Comparison of ENCODE assay signal across 9 mouse cellular contexts in the genomic region with DNA sequence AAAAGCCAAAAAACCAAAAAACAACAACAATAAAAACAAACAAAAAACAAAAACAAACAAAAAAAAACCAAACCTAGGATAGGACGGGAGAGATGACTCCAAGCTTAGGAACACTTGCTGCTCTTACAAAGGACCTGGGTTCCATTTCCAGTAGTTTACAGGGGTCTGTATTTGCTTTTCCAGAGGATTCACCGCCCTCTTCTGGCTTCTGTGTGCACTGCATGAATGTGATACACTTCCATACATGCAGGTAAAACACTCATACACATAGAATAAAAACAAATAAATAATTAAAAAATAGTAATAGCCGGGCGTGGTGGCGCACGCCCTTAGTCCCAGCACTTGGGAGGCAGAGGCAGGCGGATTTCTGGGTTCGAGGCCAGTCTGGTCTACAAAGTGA. TPM values are rescaled to one million over a fixed set of nuclear protein-coding genes. Genes with fewer than 3 reads are reported as not detected.
A peak's percentile ranks its signal among the peaks of the same experiment; 100 is the strongest.
DNase-seq lines count a peak whose midpoint lies in the region; ATAC-seq and TF ChIP-seq lines count a peak whose summit lies in the region.
"Had no signal": no experiment of that assay in that cellular context is flagged by ENCODE, and none has a peak within 500 bp of the region (broad histone marks: within the 10 kb centered on the region; RNA-seq: fewer than 3 reads in every experiment).

No protein-coding gene starts in this region.

- H3K9me3 ChIP-seq in kidney, postnatal 0 days (replicated peaks; ENCODE audit: low read length): no peaks in the 10 kb centered on the region
- no peaks in the 10 kb centered on the region for H3K9me3 ChIP-seq in neural tube, embryonic 13.5 days
- H3K9me3 ChIP-seq: midbrain, embryonic 12.5 days had no signal

- no peak overlapping the region for H3K4me3 ChIP-seq in kidney, postnatal 0 days (replicated peaks; ENCODE audit: low read depth, low read length)
- no peak overlapping the region for H3K4me3 ChIP-seq in neural tube, embryonic 13.5 days
- H3K4me3 ChIP-seq: midbrain, embryonic 12.5 days had no signal

- no peak overlapping the region for H3K9ac ChIP-seq in kidney, postnatal 0 days (ENCODE audit: low read depth, low read length)
- no peak overlapping the region for H3K9ac ChIP-seq in neural tube, embryonic 13.5 days
- H3K9ac ChIP-seq: midbrain, embryonic 12.5 days had no signal

- TF ChIP-seq CTCF in kidney, postnatal 0 days (IDR thresholded peaks at IDR 0.05; ENCODE audit: low read depth): peak; percentile 73

- DNase-seq in gastrocnemius, postnatal 14 days: peak; percentile 23
- no peak for DNase-seq in gastrocnemius, postnatal 36 days
- peak; percentile 41 for DNase-seq in ovary, postnatal 36 days (ENCODE audit: low spot score)
- no peak for DNase-seq in ovary, postnatal 10 days (ENCODE audit: low spot score)
- DNase-seq in adrenal gland, postnatal 36 days: peak; percentile 50 to 60
- DNase-seq in kidney, postnatal 0 days (ENCODE audit: low spot score): peak; percentile 50
- DNase-seq in gastrocnemius, postnatal 4 days (ENCODE audit: low spot score in 2 of 2): no peak

- H3K36me3 ChIP-seq in kidney, postnatal 0 days (ENCODE audit: insufficient read depth, low read length): no peaks in the 10 kb centered on the region
- no peaks in the 10 kb centered on the region for H3K36me3 ChIP-seq in neural tube, embryonic 13.5 days
- H3K36me3 ChIP-seq: midbrain, embryonic 12.5 days had no signal

- ATAC-seq in kidney, postnatal 0 days (replicated peaks; ENCODE audit: low FRiP score, low read depth): no peak
- ATAC-seq in neural tube, embryonic 13.5 days (ENCODE audit: low read depth): peak; percentile 57; the same call in 1 of the 2 replicates

- no peak overlapping the region for H3K4me2 ChIP-seq in kidney, postnatal 0 days (ENCODE audit: low read length)
- H3K4me2 ChIP-seq in neural tube, embryonic 13.5 days: no peak overlapping the region
- H3K4me2 ChIP-seq: midbrain, embryonic 12.5 days had no signal

- WGBS in kidney, postnatal 0 days: 60% methylated on average over 8 of the region's 8 CpGs
- 63% methylated on average over 8 of the region's 8 CpGs for WGBS in neural tube, embryonic 13.5 days

- no peak overlapping the region for H3K27ac ChIP-seq in kidney, postnatal 0 days
- no peak overlapping the region for H3K27ac ChIP-seq in neural tube, embryonic 13.5 days (replicated peaks)
- H3K27ac ChIP-seq: midbrain, embryonic 12.5 days had no signal

- H3K27me3 ChIP-seq in kidney, postnatal 0 days (ENCODE audit: insufficient read depth, low read length): no peaks in the 10 kb centered on the region
- no peaks in the 10 kb centered on the region for H3K27me3 ChIP-seq in neural tube, embryonic 13.5 days
- H3K27me3 ChIP-seq: midbrain, embryonic 12.5 days had no signal

- intact Hi-C loops in gastrocnemius, postnatal 14 days (cut with DNase I; ENCODE audit: low total_unique reads): no loop called here
- intact Hi-C loops in gastrocnemius, postnatal 36 days (cut with DNase I): no loop called here

- H3K4me1 ChIP-seq in kidney, postnatal 0 days (replicated peaks; ENCODE audit: insufficient read depth, low read length): no peaks in the 10 kb centered on the region
- H3K4me1 ChIP-seq in neural tube, embryonic 13.5 days (replicated peaks): peaks cover 6% of the 10 kb centered on the region; the same call in 1 of the 2 replicates

RNA-seq across cellular contexts. Expression of gene Rab26, which starts 4.9 kb away (rescaled TPM):
- under 1 TPM; 0.21 to 0.27 TPM for total RNA-seq in gastrocnemius, postnatal 14 days (2021)
- total RNA-seq in gastrocnemius, postnatal 36 days (2021): under 1 TPM in 1 of 2 experiments, not detected in 1; 0.20 TPM
- 1 to 10 TPM in 1 of 2 experiments, under 1 TPM in 1; 0.70 to 1.3 TPM for total RNA-seq in adrenal gland, postnatal 36 days (2021)
- polyA plus RNA-seq in kidney, postnatal 0 days (2015; fragmentation: Nextera tagmentation; extraction: Ambion mirVana): 3.5 and 3.7 TPM in 2 replicates
- polyA plus RNA-seq in neural tube, embryonic 13.5 days (2015; fragmentation: Nextera tagmentation; extraction: Ambion mirVana): 1.5 and 1.6 TPM in 2 replicates
- under 1 TPM; 0.52 to 0.64 TPM for total RNA-seq in gastrocnemius, postnatal 4 days (2021)

RNA-seq across cellular contexts. Expression of gene Pkd1, which starts 10.7 kb away (rescaled TPM):
- 10 to 100 TPM; 32.0 to 36.1 TPM for total RNA-seq in gastrocnemius, postnatal 14 days (2021)
- total RNA-seq in gastrocnemius, postnatal 36 days (2021): 10 to 100 TPM; 19.8 to 20.3 TPM
- 10 to 100 TPM; 46.9 to 49.1 TPM for total RNA-seq in adrenal gland, postnatal 36 days (2021)
- 10.6 and 17.7 TPM in 2 replicates for polyA plus RNA-seq in kidney, postnatal 0 days (2015; fragmentation: Nextera tagmentation; extraction: Ambion mirVana)
- polyA plus RNA-seq in neural tube, embryonic 13.5 days (2015; fragmentation: Nextera tagmentation; extraction: Ambion mirVana): 20.1 and 22.9 TPM in 2 replicates
- 10 to 100 TPM; 60.5 to 66.7 TPM for total RNA-seq in gastrocnemius, postnatal 4 days (2021)

RNA-seq across cellular contexts. Expression of gene Traf7, which starts 11.2 kb away (rescaled TPM):
- total RNA-seq in gastrocnemius, postnatal 14 days (2021): 10 to 100 TPM; 31.9 to 33.4 TPM
- total RNA-seq in gastrocnemius, postnatal 36 days (2021): 10 to 100 TPM; 23.7 to 30.2 TPM
- total RNA-seq in adrenal gland, postnatal 36 days (2021): 100 to 1,000 TPM in 1 of 2 experiments, 10 to 100 TPM in 1; 94.7 to 118 TPM
- polyA plus RNA-seq in kidney, postnatal 0 days (2015; fragmentation: Nextera tagmentation; extraction: Ambion mirVana): 59.4 and 67.3 TPM in 2 replicates
- 70.1 and 82.9 TPM in 2 replicates for polyA plus RNA-seq in neural tube, embryonic 13.5 days (2015; fragmentation: Nextera tagmentation; extraction: Ambion mirVana)
- total RNA-seq in gastrocnemius, postnatal 4 days (2021): 10 to 100 TPM; 80.8 to 86.3 TPM

RNA-seq across cellular contexts. Expression of gene Caskin1, which starts 50.5 kb away (rescaled TPM):
- under 1 TPM; 0.22 to 0.31 TPM for total RNA-seq in gastrocnemius, postnatal 14 days (2021)
- total RNA-seq in gastrocnemius, postnatal 36 days (2021): under 1 TPM; 0.05 TPM
- total RNA-seq in adrenal gland, postnatal 36 days (2021): 10 to 100 TPM; 14.7 to 25.7 TPM
- polyA plus RNA-seq in kidney, postnatal 0 days (2015; fragmentation: Nextera tagmentation; extraction: Ambion mirVana): 0.82 and 1.1 TPM in 2 replicates
- polyA plus RNA-seq in neural tube, embryonic 13.5 days (2015; fragmentation: Nextera tagmentation; extraction: Ambion mirVana): 35.0 and 35.3 TPM in 2 replicates
- total RNA-seq in gastrocnemius, postnatal 4 days (2021): 1 to 10 TPM; 1.6 TPM

Comparison
In these comparisons a context has a peak if more than half of its experiments do, and no peak if none do; other contexts are left out.
1. DNase-seq: peak in gastrocnemius, postnatal 14 days (single experiment), ovary, postnatal 36 days (single experiment), adrenal gland, postnatal 36 days (2 of 2) and kidney, postnatal 0 days (single experiment); none in gastrocnemius, postnatal 36 days (0 of 2), ovary, postnatal 10 days (single experiment) and gastrocnemius, postnatal 4 days (0 of 2).